Mouse (Mus musculus) thymus, adult 2 months (tissue): ENCODE data around the gene Adgrb3. TPM values are rescaled to one million over a fixed set of nuclear protein-coding genes. Genes with fewer than 3 reads are reported as not detected.

Source experiments
- DNase-seq: peaks from one replicate; pipeline ENCODE4 v3.0.0; 2021
- H3K27ac ChIP-seq: fragments of 200-500 bp; 2 replicates; pipeline ENCODE4 v1.5.1; 2012; ENCODE audit warnings: low read length, control low read depth; ENCODE audit not compliant: control insufficient read depth, insufficient read depth
- H3K27me3 ChIP-seq: fragments of 200-500 bp; 2 replicates; pipeline ENCODE4 v1.6.1; 2012; ENCODE audit warnings: mild to moderate bottlenecking, low read length, moderate library complexity, mixed read lengths; ENCODE audit not compliant: control insufficient read depth, insufficient read depth
- H3K36me3 ChIP-seq: fragments of 200-500 bp; 2 replicates; pipeline ENCODE4 v1.6.1; 2012; ENCODE audit warnings: mild to moderate bottlenecking, low read length, moderate library complexity; ENCODE audit not compliant: control insufficient read depth, insufficient read depth
- H3K4me1 ChIP-seq: fragments of 200-500 bp; replicated peaks from 2 replicates; pipeline ENCODE4 v1.6.1; 2012; ENCODE audit warnings: low read length; ENCODE audit not compliant: control insufficient read depth, insufficient read depth
- H3K4me3 ChIP-seq: fragments of 200-500 bp; 2 replicates; pipeline ENCODE4 v1.5.1; 2012; ENCODE audit warnings: mild to moderate bottlenecking, low read length, control low read depth, moderate library complexity; ENCODE audit not compliant: control insufficient read depth, insufficient read depth
- CTCF ChIP-seq: fragments of 200-500 bp; IDR thresholded peaks from 2 replicates; pipeline ENCODE4 v1.5.1; 2012; ENCODE audit warnings: mild to moderate bottlenecking, control low read depth, low read length, moderate library complexity, borderline replicate concordance; ENCODE audit not compliant: control insufficient read depth, poor library complexity, insufficient read depth; ENCODE audit errors: extremely low read depth
- POLR2A ChIP-seq: fragments of 200-500 bp; IDR thresholded peaks from 2 replicates; pipeline ENCODE4 v1.6.1; 2012; ENCODE audit warnings: mild to moderate bottlenecking, low read length, control low read depth, moderate library complexity; ENCODE audit not compliant: control insufficient read depth, poor library complexity, insufficient read depth; ENCODE audit errors: extremely low read depth
- WGBS: fragments of 180-500 bp; shearing (Covaris S2); methylation state at CpG from one replicate; pipeline ENCODE4 v1.1.7; 2018; 5-methylcytosine and 5-hydroxymethylcytosine counted together
- polyA plus RNA-seq: library from polyadenylated mRNA; depleted of rRNA; stranded (reverse); fragments of >200 nt; gene quantifications from 2 replicates; pipeline ENCODE4 v1.2.3, GENCODE M21; 2012

The Adgrb3 gene
- polyA plus RNA-seq, 1 experiment, result 0.05 TPM

- Histone ChIP-seq H3K4me3 (no peak overlapping the region), H3K36me3 (no peaks in the 10 kb centered on the region), H3K27ac (no peak overlapping the region), H3K27me3 (no peaks in the 10 kb centered on the region), H3K4me1 (no peaks in the 10 kb centered on the region)
- WGBS, result 87% methylated on average over 11 of the region's 11 CpGs
- TF ChIP-seq CTCF (no peak), POLR2A (no peak)
- no peak for DNase-seq
Measured at GRCm38 (mm10) chr1:25115512-25115911, 714.0 kb downstream of the Adgrb3 start.

GRCm38 (mm10) chr1:25107500-25108101 is 721.9 kb downstream of the Adgrb3 start:
- no peak for DNase-seq
- Histone ChIP-seq H3K27ac (no peak overlapping the region), H3K27me3 (no peaks in the 10 kb centered on the region), H3K4me3 (no peak overlapping the region), H3K4me1 (no peaks in the 10 kb centered on the region), H3K36me3 (no peaks in the 10 kb centered on the region)
- 87% methylated on average over 3 of the region's 3 CpGs for whole genome bisulfite sequencing
- no peak for TF ChIP-seq POLR2A
- no peak for TF ChIP-seq CTCF

GRCm38 (mm10) chr1:25106679-25107078 is 722.8 kb downstream of the Adgrb3 start:
- WGBS, result 84% methylated on average over 6 of the region's 6 CpGs
- TF ChIP-seq POLR2A (no peak), CTCF (no peak)
- Histone ChIP-seq H3K27ac (no peak overlapping the region), H3K27me3 (no peaks in the 10 kb centered on the region), H3K36me3 (no peaks in the 10 kb centered on the region), H3K4me3 (no peak overlapping the region), H3K4me1 (no peaks in the 10 kb centered on the region)
- DNase-seq, result no peak

- no peak for DNase-seq
- WGBS, result 67% methylated on average over 4 of the region's 4 CpGs
- no peaks in the 10 kb centered on the region for H3K27me3 ChIP-seq
- H3K36me3 ChIP-seq, result no peaks in the 10 kb centered on the region
- no peak for TF ChIP-seq CTCF
- TF ChIP-seq POLR2A, result no peak
- no peak overlapping the region for H3K4me3 ChIP-seq
- no peak overlapping the region for H3K27ac ChIP-seq
- no peaks in the 10 kb centered on the region for H3K4me1 ChIP-seq
Measured at GRCm38 (mm10) chr1:25105367-25105766, 724.1 kb downstream of the Adgrb3 start.

- H3K4me1 ChIP-seq, result no peaks in the 10 kb centered on the region
- H3K36me3 ChIP-seq, result no peaks in the 10 kb centered on the region
- no peak overlapping the region for H3K4me3 ChIP-seq
- no peak for DNase-seq
- 65% methylated on average over 5 of the region's 5 CpGs for WGBS
- H3K27ac ChIP-seq, result no peak overlapping the region
- no peaks in the 10 kb centered on the region for H3K27me3 ChIP-seq
- no peak for TF ChIP-seq CTCF
- TF ChIP-seq POLR2A, result no peak
Measured at GRCm38 (mm10) chr1:25088010-25088719, 741.3 kb downstream of the Adgrb3 start.

- Histone ChIP-seq H3K27me3 (no peaks in the 10 kb centered on the region), H3K27ac (no peak overlapping the region), H3K36me3 (no peaks in the 10 kb centered on the region), H3K4me1 (no peaks in the 10 kb centered on the region), H3K4me3 (no peak overlapping the region)
- 85% methylated on average over 14 of the region's 14 CpGs for WGBS
- DNase-seq, result no peak
- no peak for TF ChIP-seq CTCF
- no peak for TF ChIP-seq POLR2A
Measured at GRCm38 (mm10) chr1:25085616-25086372, 743.7 kb downstream of the Adgrb3 start.
